Mouse (Mus musculus) liver, embryonic 14.5 days (tissue): Measurements from ENCODE around the gene Snrpf. TPM values are rescaled to one million over a fixed set of nuclear protein-coding genes. Genes with fewer than 3 reads are reported as not detected.

Experiments used
- ATAC-seq: fragments of 200-750 bp; cut with Nextera tagmentation; 2 replicates; pipeline ENCODE4 v1.8.0; 2017; ENCODE audit warnings: moderate number of reproducible peaks, mild to moderate bottlenecking, moderate library complexity; ENCODE audit not compliant: insufficient read depth
- DNase-seq, 3 experiments: peaks; one replicate each; pipeline ENCODE4 v3.0.0-alpha.2; 2012 to 2013; ENCODE audit warnings: low read depth in 3 of 3, low spot score in 3 of 3
- H3K27ac ChIP-seq: fragments of 300-500 bp; sonication (generic); 2 replicates; pipeline ENCODE4 v1.5.1; 2014; ENCODE audit warnings: moderate library complexity, mild to moderate bottlenecking, control low read depth, inconsistent platforms
- H3K27me3 ChIP-seq: fragments of 300-500 bp; sonication (generic); 2 replicates; pipeline ENCODE4 v1.6.1; 2014; ENCODE audit warnings: mild to moderate bottlenecking, low read length, moderate library complexity; ENCODE audit not compliant: control insufficient read depth, insufficient read depth
- H3K36me3 ChIP-seq: fragments of 300-500 bp; sonication (generic); replicated peaks from 2 replicates; pipeline ENCODE4 v1.6.1; 2014; ENCODE audit warnings: low read depth; ENCODE audit not compliant: control insufficient read depth, insufficient read depth
- H3K4me1 ChIP-seq, 2 experiments: fragments of 200-500 bp in 1 of 2; fragments of 300-500 bp in 1 of 2; sonication (generic) in 1 of 2; replicated peaks; 2 replicates each; pipeline ENCODE4 v1.6.1; 2012 to 2014; ENCODE audit warnings: antibody characterized with exemption in 1 of 2, inconsistent platforms in 1 of 2, low read length in 1 of 2; ENCODE audit not compliant: control insufficient read depth in 2 of 2, insufficient read depth in 2 of 2
- H3K4me2 ChIP-seq: fragments of 300-500 bp; sonication (generic); 2 replicates; pipeline ENCODE4 v1.6.1; 2014; ENCODE audit warnings: low read depth, mild to moderate bottlenecking, control low read depth, moderate library complexity
- H3K4me3 ChIP-seq, 2 experiments: fragments of 200-500 bp in 1 of 2; fragments of 300-500 bp in 1 of 2; sonication (generic) in 1 of 2; 2 replicates each; pipeline ENCODE4 v1.5.1; 2012 to 2014; ENCODE audit warnings: low read depth in 2 of 2, low read length in 2 of 2, mild to moderate bottlenecking in 2 of 2, control low read depth in 1 of 2, inconsistent platforms in 1 of 2, moderate library complexity in 1 of 2; ENCODE audit not compliant: insufficient read depth in 1 of 2
- H3K9ac ChIP-seq: fragments of 300-500 bp; sonication (generic); replicated peaks from 2 replicates; pipeline ENCODE4 v1.6.1; 2014; ENCODE audit warnings: mild to moderate bottlenecking, control low read depth, moderate library complexity
- H3K9me3 ChIP-seq: fragments of 300-500 bp; sonication (generic); 2 replicates; pipeline ENCODE4 v1.6.1; 2016; ENCODE audit warnings: low read length, mixed read lengths; ENCODE audit not compliant: control insufficient read depth
- CTCF ChIP-seq: IDR thresholded peaks from 2 replicates; pipeline ENCODE4 v1.5.1; 2016; ENCODE audit warnings: antibody characterized with exemption, low read depth, control low read depth
- EP300 ChIP-seq: IDR thresholded peaks from 2 replicates; pipeline ENCODE4 v1.6.1; 2016; ENCODE audit warnings: antibody characterized with exemption, low read depth
- WGBS: fragments of 180-500 bp; shearing (Covaris S2); extraction: QIAGEN DNeasy Blood & Tissue Kit; methylation state at CpG from one replicate; pipeline ENCODE4 v1.1.7; 2014; ENCODE audit not compliant: insufficient replicate concordance; 5-methylcytosine and 5-hydroxymethylcytosine counted together
- polyA plus RNA-seq, 2 experiments: library from polyadenylated mRNA; depleted of rRNA in 1 of 2; stranded (reverse) in 1 of 2; unstranded in 1 of 2; fragments of >200 nt; fragmentation: Nextera tagmentation in 1 of 2; extraction: Ambion mirVana in 1 of 2; gene quantifications; 2 replicates each; pipeline versions ENCODE4 v1.2.1 to v1.2.3; 2012 to 2014

Snrpf gene
- polyA plus RNA-seq, 2 experiments, result 85.5 to 104 TPM

- ATAC-seq (no peak), DNase-seq (no peak)
- peaks cover 0 to 2% of the 10 kb centered on the region in 2 experiments; a peak in 1 of 4 replicates for H3K4me1 ChIP-seq
- no peak overlapping the region for H3K9ac ChIP-seq
- TF ChIP-seq EP300, result no peak
- TF ChIP-seq CTCF, result no peak
- H3K27me3 ChIP-seq, result no peaks in the 10 kb centered on the region
- no peak overlapping the region for H3K4me3 ChIP-seq
- H3K4me2 ChIP-seq, result no peak overlapping the region
- H3K36me3 ChIP-seq, result no peaks in the 10 kb centered on the region
- no peak overlapping the region for H3K27ac ChIP-seq
- H3K9me3 ChIP-seq, result no peaks in the 10 kb centered on the region
- 71% methylated on average over 4 of the region's 4 CpGs for WGBS
These were observed 41.7 kb downstream of the Snrpf start for GRCm38 (mm10) chr10:93547741-93548270.

GRCm38 (mm10) chr10:93544172-93544571 is 45.3 kb downstream of the Snrpf start:
- Histone ChIP-seq H3K4me1 (peaks cover 0 to 11% of the 10 kb centered on the region in 2 experiments; a peak in 2 of 4 replicates), H3K9ac (no peak overlapping the region), H3K9me3 (no peaks in the 10 kb centered on the region), H3K27me3 (no peaks in the 10 kb centered on the region), H3K4me2 (no peak overlapping the region), H3K27ac (no peak overlapping the region), H3K36me3 (no peaks in the 10 kb centered on the region), H3K4me3 (no peak overlapping the region)
- 57% methylated on average over 5 of the region's 5 CpGs for WGBS
- TF ChIP-seq EP300 (no peak), CTCF (no peak)
- ATAC-seq (no peak), DNase-seq (no peak)

DNA sequence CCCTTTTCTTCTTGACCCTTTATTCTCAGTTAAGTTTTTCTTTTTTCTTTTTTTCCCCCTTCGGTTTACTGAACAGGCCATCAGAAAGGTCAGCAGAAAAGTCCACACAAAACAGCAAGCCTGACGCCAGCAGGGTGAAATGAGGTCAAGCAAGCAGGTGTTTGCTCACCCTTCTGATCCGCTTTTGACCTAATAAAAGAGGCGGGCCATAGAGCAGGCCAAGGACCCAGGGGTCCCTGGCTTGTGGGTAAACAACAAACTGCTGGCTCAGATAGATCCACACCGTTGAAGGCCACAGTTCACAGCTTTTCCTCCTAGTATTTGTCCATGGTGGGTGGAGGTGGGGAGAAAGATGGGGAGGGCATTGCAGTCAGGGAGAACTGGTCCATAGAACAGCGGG is 46.3 kb downstream of the Snrpf start:
- H3K27ac ChIP-seq, result no peak overlapping the region
- TF ChIP-seq CTCF, result no peak
- no peak for TF ChIP-seq EP300
- DNase-seq (no peak), ATAC-seq (no peak)
- H3K36me3 ChIP-seq, result no peaks in the 10 kb centered on the region
- H3K4me3 ChIP-seq, result no peak overlapping the region
- H3K4me1 ChIP-seq, result peaks cover 0 to 11% of the 10 kb centered on the region in 2 experiments; a peak in 2 of 4 replicates
- H3K9ac ChIP-seq, result no peak overlapping the region
- no peak overlapping the region for H3K4me2 ChIP-seq
- no peaks in the 10 kb centered on the region for H3K9me3 ChIP-seq
- no peaks in the 10 kb centered on the region for H3K27me3 ChIP-seq
- WGBS, result 51% methylated on average over 6 of the region's 6 CpGs

GRCm38 (mm10) chr10:93542356-93542755 is 47.1 kb downstream of the Snrpf start:
- Histone ChIP-seq H3K4me3 (no peak overlapping the region), H3K9me3 (no peaks in the 10 kb centered on the region), H3K4me1 (peaks cover 0 to 11% of the 10 kb centered on the region in 2 experiments; a peak in 2 of 4 replicates), H3K36me3 (no peaks in the 10 kb centered on the region), H3K9ac (no peak overlapping the region), H3K27me3 (no peaks in the 10 kb centered on the region), H3K4me2 (no peak overlapping the region), H3K27ac (no peak overlapping the region)
- TF ChIP-seq EP300, result no peak
- no peak for TF ChIP-seq CTCF
- no peak for DNase-seq
- WGBS, result 45% methylated on average over 4 of the region's 4 CpGs
- no peak for ATAC-seq

GRCm38 (mm10) chr10:93541585-93541984 is 47.9 kb downstream of the Snrpf start:
- ATAC-seq, result no peak
- TF ChIP-seq CTCF (no peak), EP300 (no peak)

More at GRCm38 (mm10) chr10:93541585-93541984, 47.9 kb downstream of the Snrpf start:
- Histone ChIP-seq H3K4me2 (no peak overlapping the region), H3K27me3 (no peaks in the 10 kb centered on the region), H3K9ac (no peak overlapping the region), H3K9me3 (no peaks in the 10 kb centered on the region), H3K4me1 (peaks cover 0 to 11% of the 10 kb centered on the region in 2 experiments; a peak in 2 of 4 replicates), H3K36me3 (no peaks in the 10 kb centered on the region), H3K4me3 (no peak overlapping the region), H3K27ac (no peak overlapping the region)
- DNase-seq, result no peak
- WGBS, result 47% methylated on average over 1 of the region's 1 CpGs
